Mouse (Mus musculus) kidney, postnatal 0 days (tissue): ENCODE measurements around the gene Dnase1. TPM values are rescaled to one million over a fixed set of nuclear protein-coding genes. Genes with fewer than 3 reads are reported as not detected.

Experiments
- ATAC-seq: fragments of 200-750 bp; cut with Nextera tagmentation; replicated peaks from 2 replicates; pipeline ENCODE4 v1.8.0; 2017; ENCODE audit warnings: low read depth, moderate number of reproducible peaks, moderate TSS enrichment, moderate library complexity; ENCODE audit not compliant: low FRiP score
- DNase-seq: peaks from one replicate; pipeline ENCODE4 v3.0.0-alpha.2; 2016; ENCODE audit warnings: low spot score
- H3K27ac ChIP-seq: fragments of 300-500 bp; sonication (generic); 2 replicates; pipeline ENCODE4 v1.5.1; 2014; ENCODE audit warnings: mild to moderate bottlenecking
- H3K27me3 ChIP-seq: fragments of 300-500 bp; sonication (generic); 2 replicates; pipeline ENCODE4 v1.6.1; 2014; ENCODE audit warnings: low read length, mixed read lengths; ENCODE audit not compliant: insufficient read depth
- H3K36me3 ChIP-seq: fragments of 300-500 bp; sonication (generic); 2 replicates; pipeline ENCODE4 v1.6.1; 2014; ENCODE audit warnings: low read length, mixed read lengths; ENCODE audit not compliant: insufficient read depth
- H3K4me1 ChIP-seq: fragments of 300-500 bp; sonication (generic); replicated peaks from 2 replicates; pipeline ENCODE4 v1.6.1; 2014; ENCODE audit warnings: antibody characterized with exemption, low read length, mixed read lengths; ENCODE audit not compliant: insufficient read depth
- H3K4me2 ChIP-seq: fragments of 300-500 bp; sonication (generic); 2 replicates; pipeline ENCODE4 v1.6.1; 2014; ENCODE audit warnings: mild to moderate bottlenecking, low read length, moderate library complexity, mixed read lengths
- H3K4me3 ChIP-seq: fragments of 300-500 bp; sonication (generic); replicated peaks from 2 replicates; pipeline ENCODE4 v1.5.1; 2014; ENCODE audit warnings: low read depth, low read length
- H3K9ac ChIP-seq: fragments of 300-500 bp; sonication (generic); 2 replicates; pipeline ENCODE4 v1.6.1; 2014; ENCODE audit warnings: low read depth, low read length
- H3K9me3 ChIP-seq: fragments of 300-500 bp; sonication (generic); replicated peaks from 2 replicates; pipeline ENCODE4 v1.6.1; 2016; ENCODE audit warnings: low read length, inconsistent platforms, mixed read lengths
- CTCF ChIP-seq: IDR thresholded peaks from 2 replicates; pipeline ENCODE4 v1.5.1; 2016; ENCODE audit warnings: antibody characterized with exemption, low read depth, mild to moderate bottlenecking, moderate library complexity
- WGBS: fragments of 180-500 bp; shearing (Covaris S2); extraction: QIAGEN DNeasy Blood & Tissue Kit; methylation state at CpG from one replicate; pipeline ENCODE4 v1.1.7; 2014; 5-methylcytosine and 5-hydroxymethylcytosine counted together
- polyA plus RNA-seq: library from polyadenylated mRNA; unstranded; fragments of >200 nt; fragmentation: Nextera tagmentation; extraction: Ambion mirVana; gene quantifications from 2 replicates; pipeline ENCODE4 v1.2.1, GENCODE M21; 2015

Gene Dnase1
- polyA plus RNA-seq, 1 experiment from 2014 or later = 7.8 TPM

DNA sequence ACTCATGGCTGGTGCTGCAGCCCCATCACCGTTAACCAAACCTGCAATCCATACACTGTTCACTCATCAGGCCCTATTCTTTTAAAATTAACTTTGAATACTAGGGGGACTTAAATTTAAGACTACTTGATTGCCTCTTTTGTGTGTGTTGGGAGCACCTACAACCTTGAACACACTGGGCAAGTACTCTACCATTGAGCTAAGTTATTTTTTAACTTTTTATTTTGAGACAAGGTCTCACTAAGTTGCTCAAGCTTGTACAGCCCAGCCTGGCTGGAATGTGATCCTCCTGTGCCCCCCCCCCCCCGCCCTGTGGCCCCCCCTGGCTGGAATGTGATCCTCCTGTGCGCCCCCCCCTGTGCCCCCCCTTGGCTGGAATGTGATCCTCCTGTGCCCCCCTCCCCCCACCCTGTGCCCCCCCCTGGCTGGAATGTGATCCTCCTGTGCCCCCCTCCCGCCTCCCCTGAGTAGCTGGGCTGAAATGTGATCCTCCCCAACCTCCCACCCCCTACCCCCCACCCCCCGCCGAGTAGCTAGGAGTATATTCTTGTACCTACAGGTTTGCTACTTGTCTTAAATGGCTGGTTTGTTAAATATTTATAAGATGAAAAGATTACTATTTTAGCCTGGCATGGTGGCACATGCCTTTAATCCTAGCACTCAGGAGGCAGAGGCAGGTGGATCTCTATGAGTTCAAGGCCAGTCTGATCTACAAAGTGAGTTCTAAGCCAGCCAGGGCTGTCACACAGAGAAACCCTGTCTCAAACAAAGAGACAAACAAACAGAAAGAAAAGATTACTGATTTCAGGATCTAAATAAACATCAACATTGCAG, 5.1 kb upstream of the Dnase1 start:
- peaks cover 12% of the 10 kb centered on the region for H3K4me1 ChIP-seq
- H3K9me3 ChIP-seq = no peaks in the 10 kb centered on the region
- H3K36me3 ChIP-seq = no peaks in the 10 kb centered on the region
- no peak for TF ChIP-seq CTCF
- H3K9ac ChIP-seq = no peak overlapping the region
- WGBS = 23% methylated on average over 6 of the region's 6 CpGs
- DNase-seq (peak; percentile 71), ATAC-seq (peak; percentile 60)
- no peak overlapping the region for H3K4me3 ChIP-seq
- H3K27ac ChIP-seq = peak overlapping the region; percentile 96
- no peak overlapping the region for H3K4me2 ChIP-seq
- H3K27me3 ChIP-seq = no peaks in the 10 kb centered on the region

- H3K4me3 ChIP-seq = no peak overlapping the region
- no peaks in the 10 kb centered on the region for H3K9me3 ChIP-seq
- ATAC-seq = no peak
- no peak overlapping the region for H3K9ac ChIP-seq
- no peaks in the 10 kb centered on the region for H3K27me3 ChIP-seq
- WGBS = 76% methylated on average over 6 of the region's 6 CpGs
- H3K27ac ChIP-seq = peak overlapping the region; percentile 10; the same call in 1 of the 2 replicates
- no peak for DNase-seq
- no peak for TF ChIP-seq CTCF
- peaks cover 12% of the 10 kb centered on the region for H3K4me1 ChIP-seq
- H3K4me2 ChIP-seq = no peak overlapping the region
- H3K36me3 ChIP-seq = 0 out of 2 replicates have a peak, but pooled peaks cover 1% of the 10 kb centered on the region
Measured at GRCm38 (mm10) chr16:4032341-4032748, 4.4 kb upstream of the Dnase1 start.

DNA sequence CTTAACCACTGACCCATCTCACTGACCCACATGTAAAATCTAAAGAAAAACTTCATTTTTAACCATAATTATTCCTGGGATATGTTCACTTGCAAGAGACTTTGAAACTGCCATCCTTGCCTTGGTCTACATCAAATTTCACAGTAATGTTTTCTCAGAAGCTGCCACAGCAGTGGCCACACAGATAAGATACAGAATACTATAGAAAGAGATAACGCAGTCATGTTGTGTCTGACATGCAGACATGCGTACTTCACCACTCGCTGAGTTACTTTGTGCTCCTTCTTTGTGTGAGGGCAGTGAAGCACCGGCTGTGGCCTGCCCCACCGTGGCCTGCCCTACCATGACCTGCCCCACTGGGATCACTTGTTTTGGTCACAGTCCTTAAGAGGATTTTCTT, 2.8 kb upstream of the Dnase1 start:
- Histone ChIP-seq H3K36me3 (peaks cover 16% of the 10 kb centered on the region), H3K9me3 (no peaks in the 10 kb centered on the region), H3K4me3 (no peak overlapping the region), H3K4me1 (peaks cover 12% of the 10 kb centered on the region), H3K9ac (no peak overlapping the region), H3K27ac (peak overlapping the region; percentile 51), H3K27me3 (no peaks in the 10 kb centered on the region), H3K4me2 (no peak overlapping the region)
- WGBS = 48% methylated on average over 5 of the region's 5 CpGs
- ATAC-seq (no peak), DNase-seq (no peak)
- no peak for TF ChIP-seq CTCF

- no peak overlapping the region for H3K4me3 ChIP-seq
- no peak overlapping the region for H3K4me2 ChIP-seq
- H3K9me3 ChIP-seq = no peaks in the 10 kb centered on the region
- TF ChIP-seq CTCF = no peak
- H3K9ac ChIP-seq = no peak overlapping the region
- peak overlapping the region; percentile 51 for H3K27ac ChIP-seq
- peaks cover 20% of the 10 kb centered on the region for H3K36me3 ChIP-seq
- H3K27me3 ChIP-seq = no peaks in the 10 kb centered on the region
- no peak for DNase-seq
- peaks cover 12% of the 10 kb centered on the region for H3K4me1 ChIP-seq
- ATAC-seq = no peak
- WGBS = 72% methylated on average over 3 of the region's 3 CpGs
Measured at GRCm38 (mm10) chr16:4034476-4034875, 2.3 kb upstream of the Dnase1 start.

GRCm38 (mm10) chr16:4035575-4035974, 1.2 kb upstream of the Dnase1 start:
- Histone ChIP-seq H3K9ac (no peak overlapping the region), H3K9me3 (no peaks in the 10 kb centered on the region), H3K27ac (no peak overlapping the region), H3K4me3 (no peak overlapping the region), H3K36me3 (peaks cover 23% of the 10 kb centered on the region), H3K4me1 (peaks cover under 1% of the 10 kb centered on the region), H3K27me3 (no peaks in the 10 kb centered on the region), H3K4me2 (no peak overlapping the region)
- no peak for TF ChIP-seq CTCF
- 76% methylated on average over 2 of the region's 2 CpGs for WGBS
- DNase-seq (no peak), ATAC-seq (no peak)

- no peak for TF ChIP-seq CTCF
- no peaks in the 10 kb centered on the region for H3K4me1 ChIP-seq
- 92% methylated on average over 7 of the region's 7 CpGs for WGBS
- H3K4me2 ChIP-seq = no peak overlapping the region
- no peak overlapping the region for H3K4me3 ChIP-seq
- H3K27ac ChIP-seq = no peak overlapping the region
- DNase-seq (no peak), ATAC-seq (no peak)
- no peak overlapping the region for H3K9ac ChIP-seq
- H3K9me3 ChIP-seq = no peaks in the 10 kb centered on the region
- H3K27me3 ChIP-seq = no peaks in the 10 kb centered on the region
- peaks cover 23% of the 10 kb centered on the region for H3K36me3 ChIP-seq
Measured at GRCm38 (mm10) chr16:4037690-4038089, 948 bp downstream of the Dnase1 start.
